Mouse (Mus musculus) neutrophil, adult 5-6 weeks (primary cell): ENCODE data around the gene Rnf111. TPM values are rescaled to one million over a fixed set of nuclear protein-coding genes. Genes with fewer than 3 reads are reported as not detected.

ENCODE experiments used
- ATAC-seq: fragments of 151-379, 151-347 bp; 2 replicates; pipeline ENCODE4 v1.8.0; 2017; ENCODE audit warnings: mild to moderate bottlenecking, moderate TSS enrichment; ENCODE audit not compliant: insufficient number of reproducible peaks, poor library complexity, low FRiP score, severe bottlenecking; ENCODE audit errors: extremely low read depth
- total RNA-seq: library from RNA; stranded (forward); fragments of 200-1000 nt; gene quantifications from 2 replicates; pipeline ENCODE4 v1.2.3, GENCODE M21; 2017

Gene Rnf111
- total RNA-seq, 1 experiment from 2014 or later: 131 TPM

GRCm38 (mm10) chr9:70413038-70413437, 90.5 kb downstream of the Rnf111 start:
- ATAC-seq: no peak

- ATAC-seq: no peak
These were observed 92.9 kb downstream of the Rnf111 start for GRCm38 (mm10) chr9:70410668-70411067.

GRCm38 (mm10) chr9:70409743-70410142, 93.8 kb downstream of the Rnf111 start:
- ATAC-seq: no peak

DNA sequence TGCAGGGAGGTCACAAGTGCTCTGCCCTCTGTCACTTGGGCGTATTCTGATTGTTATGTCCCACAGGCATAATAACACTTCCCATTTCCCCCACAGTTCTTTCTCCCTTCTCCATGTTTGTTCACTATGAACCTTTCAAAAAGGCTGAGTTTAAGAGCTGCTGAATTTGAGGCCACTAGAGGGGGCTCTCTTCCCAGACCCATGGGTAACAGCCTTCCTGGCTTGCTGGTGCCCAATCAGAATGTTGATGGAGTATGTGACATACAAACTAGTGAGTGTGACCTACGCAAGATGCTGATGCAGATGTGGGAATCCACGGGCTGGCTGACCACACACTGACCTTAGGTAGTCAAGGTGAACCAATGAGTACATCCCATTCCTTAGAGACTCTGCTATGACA, 94.7 kb downstream of the Rnf111 start:
- no peak for ATAC-seq

- ATAC-seq: no peak
These were observed 96.9 kb downstream of the Rnf111 start for GRCm38 (mm10) chr9:70406596-70406995.

- no peak for ATAC-seq
These were observed 101.5 kb downstream of the Rnf111 start for GRCm38 (mm10) chr9:70401937-70402539.

GRCm38 (mm10) chr9:70396083-70396482, 107.4 kb downstream of the Rnf111 start:
- no peak for ATAC-seq

DNA sequence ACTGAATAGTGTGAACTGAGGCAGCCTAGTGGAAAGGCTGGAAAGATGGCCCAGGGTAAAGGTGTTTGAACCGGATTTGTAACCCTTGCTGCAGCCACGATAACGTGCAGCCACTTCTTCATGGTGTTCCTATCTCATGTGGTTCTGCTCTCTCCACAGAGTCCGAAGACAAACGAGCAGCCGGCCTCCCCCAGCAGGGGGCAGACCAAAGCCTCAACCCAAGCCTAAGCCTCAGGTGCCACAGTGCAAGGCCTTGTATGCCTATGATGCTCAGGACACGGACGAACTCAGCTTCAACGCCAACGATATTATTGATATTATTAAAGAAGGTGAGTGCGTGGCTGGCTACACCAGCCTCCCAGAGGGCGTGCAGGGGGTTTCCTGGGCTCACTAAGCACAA, 107.9 kb downstream of the Rnf111 start:
- ATAC-seq: no peak

DNA sequence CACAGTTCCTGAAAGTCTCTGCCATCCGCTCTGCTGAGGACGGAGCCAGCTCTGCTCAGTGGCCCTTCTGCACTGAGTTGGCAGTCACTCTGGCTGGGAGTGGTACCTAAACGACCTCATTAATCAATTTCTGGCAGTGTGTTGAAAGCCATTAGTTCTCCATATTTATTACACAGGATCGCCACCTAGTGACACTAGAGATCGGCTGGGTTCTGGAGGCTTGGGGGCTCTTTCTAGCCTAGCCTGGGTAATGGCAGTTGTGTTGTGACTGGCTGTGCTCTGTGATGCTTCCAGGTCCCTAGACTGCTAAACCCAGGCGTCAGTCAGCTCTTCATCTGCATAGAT, 111.0 kb downstream of the Rnf111 start:
- ATAC-seq: no peak

DNA sequence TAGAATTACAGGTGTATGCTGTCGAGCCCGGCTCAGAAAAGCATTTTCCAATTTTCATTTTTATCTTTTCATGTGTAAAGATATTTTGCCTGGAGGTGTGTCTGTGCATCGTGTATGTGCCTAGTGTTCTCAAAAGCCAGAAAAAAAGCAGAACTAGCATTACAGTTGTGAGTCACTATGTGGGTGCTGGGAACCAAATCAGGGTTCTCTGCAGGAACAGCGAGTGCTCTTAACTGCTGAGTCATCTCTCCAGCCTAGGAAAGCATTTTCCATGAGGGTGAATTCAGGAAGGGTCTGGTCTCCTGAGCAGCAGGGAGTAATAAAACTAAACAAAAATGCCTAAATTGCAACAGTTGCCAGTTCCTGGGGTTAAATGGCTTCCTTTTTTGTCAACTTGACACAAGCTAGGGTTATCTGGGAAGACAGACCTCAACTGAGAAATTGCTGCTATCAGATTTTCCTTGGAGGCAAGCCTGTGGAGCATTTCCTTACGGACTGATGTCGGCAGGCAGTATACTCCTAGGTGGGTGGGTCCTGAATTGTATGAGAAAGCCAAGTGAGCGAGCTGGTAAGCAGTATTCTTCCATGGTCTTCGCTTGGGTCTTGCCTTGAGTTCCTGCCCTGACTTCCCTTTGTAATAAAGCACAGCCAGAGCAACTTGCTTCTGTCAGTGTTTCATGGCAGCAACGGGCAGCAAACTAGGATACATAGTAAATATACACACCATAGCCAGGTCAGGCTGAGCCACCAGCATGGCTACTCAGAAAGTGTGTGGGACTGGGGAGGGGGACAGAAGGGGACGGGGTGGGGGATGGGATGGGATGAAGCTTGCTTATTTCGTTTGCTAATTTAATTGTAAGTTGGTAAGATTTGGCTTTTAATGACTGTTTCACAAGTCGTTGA, 111.6 kb downstream of the Rnf111 start:
- no peak for ATAC-seq

GRCm38 (mm10) chr9:70391042-70391441, 112.5 kb downstream of the Rnf111 start:
- ATAC-seq: no peak

DNA sequence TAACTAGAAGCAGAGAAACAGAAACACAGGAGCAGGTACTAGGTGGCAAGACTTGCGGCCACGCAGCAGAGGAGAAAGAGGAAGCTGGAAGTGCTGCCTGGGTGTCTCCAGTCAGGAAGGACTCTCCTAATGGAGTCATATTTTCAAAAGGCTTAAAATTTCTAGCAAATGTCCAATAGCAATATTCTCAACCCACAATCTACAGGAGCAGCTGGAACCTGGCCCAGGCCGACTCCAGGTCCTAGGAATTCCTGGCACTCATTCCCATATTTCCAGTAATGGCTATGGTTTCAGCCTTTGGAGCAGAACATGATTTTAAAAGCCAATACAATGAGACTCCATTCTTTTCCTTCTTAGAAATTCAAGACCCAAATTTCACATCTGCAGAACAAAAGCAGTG, 114.0 kb downstream of the Rnf111 start:
- no peak for ATAC-seq

DNA sequence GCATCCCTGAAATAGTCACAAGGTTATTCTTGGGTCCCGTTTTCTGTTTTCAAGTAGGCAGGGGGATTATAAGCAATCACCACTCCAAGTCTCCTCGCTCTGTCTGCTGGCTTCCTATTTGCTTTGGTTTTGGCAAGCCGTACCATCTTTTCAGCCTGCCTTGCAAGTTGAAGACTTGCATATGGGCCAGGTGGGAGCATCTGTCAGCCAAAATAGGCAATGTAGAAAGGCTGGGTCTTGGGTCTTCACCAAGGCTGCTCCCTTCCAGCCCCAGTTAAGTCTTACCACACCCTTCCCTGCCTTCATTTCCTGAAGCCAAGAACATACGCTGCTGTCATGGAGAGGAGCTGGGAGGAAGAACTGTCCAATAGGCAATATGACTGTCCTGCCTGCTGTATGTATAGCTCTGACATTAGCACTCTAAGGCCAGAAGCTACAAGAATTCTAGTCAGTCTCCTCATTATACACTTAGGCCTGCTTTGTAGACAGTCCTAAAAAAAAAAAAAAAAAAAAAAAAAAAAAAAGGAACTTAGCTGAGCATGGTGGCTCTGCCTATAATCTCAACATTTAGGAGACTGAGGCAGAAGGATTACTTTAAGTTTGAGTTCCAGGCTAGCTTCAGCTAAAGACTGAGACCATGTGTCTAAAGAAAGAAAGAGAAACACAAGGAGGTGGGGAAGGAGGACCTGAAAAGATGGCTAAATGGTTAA, 116.0 kb downstream of the Rnf111 start:
- ATAC-seq: no peak

DNA sequence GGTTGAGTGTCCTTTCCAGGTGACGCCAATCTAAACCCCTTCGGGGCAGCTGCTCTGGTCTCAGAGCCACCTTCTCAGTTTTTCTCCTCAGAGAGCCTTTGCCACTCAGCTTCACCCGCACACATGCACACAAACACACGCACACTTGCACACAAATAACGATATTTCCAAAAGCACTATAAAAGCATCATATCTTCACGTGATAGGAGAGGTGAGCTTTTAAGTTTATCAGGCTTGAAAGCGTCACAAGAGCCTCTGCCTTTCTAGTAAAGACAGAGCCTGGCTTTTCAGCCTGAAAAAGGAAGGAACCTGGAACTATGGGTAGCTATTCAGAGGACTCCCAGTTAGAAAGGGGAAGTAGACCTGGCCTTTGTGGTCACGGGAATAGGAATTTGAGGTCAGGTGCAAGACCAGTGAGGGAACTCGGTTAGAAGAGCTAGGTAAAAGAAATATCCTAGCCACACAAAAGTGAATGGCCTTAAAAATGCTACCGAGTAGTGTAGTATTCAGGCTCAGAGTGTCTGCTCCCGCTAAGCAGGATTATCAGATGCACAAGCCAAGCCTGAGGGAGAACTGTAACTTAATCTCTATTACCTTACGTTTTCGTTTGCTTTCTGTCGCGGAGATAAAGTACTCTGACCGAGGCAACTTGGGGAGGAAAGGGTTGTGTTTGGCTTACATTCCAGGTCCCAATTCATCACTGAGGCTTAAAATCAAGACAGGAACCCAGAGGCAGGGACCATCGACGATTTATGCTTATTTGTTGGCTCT, 118.4 kb downstream of the Rnf111 start:
- ATAC-seq: no peak

DNA sequence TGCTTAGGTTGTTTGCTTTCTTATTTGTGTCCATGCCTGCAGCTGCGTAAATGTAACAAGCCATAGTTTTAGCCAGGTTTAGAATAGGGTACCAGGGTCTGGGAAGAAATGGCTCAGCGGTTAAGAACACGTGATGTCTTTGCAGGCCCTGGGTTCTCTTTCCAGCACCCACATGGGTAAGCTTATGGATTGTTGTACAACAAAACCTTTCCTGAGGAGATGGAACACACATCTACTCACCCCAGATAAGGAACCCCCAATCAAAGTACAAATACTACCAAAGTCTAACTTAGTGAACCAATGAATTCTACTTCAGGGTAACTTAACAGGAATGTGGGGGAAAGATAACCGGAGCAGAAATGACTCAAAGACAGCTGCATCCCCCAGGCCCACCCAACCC, 119.0 kb downstream of the Rnf111 start:
- no peak for ATAC-seq

- ATAC-seq: no peak
These were observed 119.8 kb downstream of the Rnf111 start for GRCm38 (mm10) chr9:70383750-70384149.

- ATAC-seq: no peak
These were observed 121.4 kb downstream of the Rnf111 start for GRCm38 (mm10) chr9:70382091-70382490.

GRCm38 (mm10) chr9:70379502-70380467, 123.7 kb downstream of the Rnf111 start:
- no peak for ATAC-seq
